Mouse (Mus musculus) spleen, postnatal 10 days (tissue): ENCODE measurements around the gene Tmcc3.

Experiments
- DNase-seq, 2 experiments: peaks; one replicate each; pipeline ENCODE4 v3.0.0; 2021 to 2022; ENCODE audit warnings: low spot score in 2 of 2

Gene Tmcc3

DNA sequence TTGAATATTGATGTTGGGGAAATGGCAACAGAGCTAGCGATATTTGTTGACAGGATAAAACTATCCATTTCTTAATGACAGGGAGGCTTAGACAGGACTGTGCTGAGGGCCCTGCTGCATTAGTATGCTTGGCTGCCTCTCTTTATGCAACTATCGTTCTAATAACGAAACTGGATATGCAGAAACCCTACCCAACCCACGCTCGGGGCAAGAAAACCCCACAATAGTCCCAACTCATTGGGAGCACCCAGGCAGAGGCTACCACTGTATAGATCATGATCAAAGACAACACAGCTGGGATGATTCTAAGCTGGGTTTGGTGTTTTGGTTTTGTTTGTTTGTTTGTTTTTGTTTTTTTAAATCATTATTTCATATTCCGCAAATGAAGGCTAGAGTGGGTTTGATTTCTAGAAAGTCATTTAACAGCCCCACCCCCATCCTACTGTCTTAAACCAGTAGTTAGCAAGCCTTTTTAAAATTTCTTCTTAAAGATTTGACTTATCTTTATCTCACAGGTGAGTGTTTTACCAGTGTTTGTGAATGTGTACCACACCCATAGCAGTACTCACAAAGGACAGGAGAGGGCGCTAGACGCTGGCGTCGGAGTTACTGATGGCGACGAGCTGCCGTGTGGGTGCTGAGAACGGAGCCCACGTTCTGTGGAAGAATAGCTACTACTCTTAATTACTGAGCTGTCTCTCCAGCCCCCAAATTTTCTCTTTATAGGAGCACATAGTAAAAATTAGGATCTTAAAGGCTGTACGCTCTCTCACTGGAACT lies 20.8 kb downstream of the Tmcc3 start:
- DNase-seq: no peak

DNA sequence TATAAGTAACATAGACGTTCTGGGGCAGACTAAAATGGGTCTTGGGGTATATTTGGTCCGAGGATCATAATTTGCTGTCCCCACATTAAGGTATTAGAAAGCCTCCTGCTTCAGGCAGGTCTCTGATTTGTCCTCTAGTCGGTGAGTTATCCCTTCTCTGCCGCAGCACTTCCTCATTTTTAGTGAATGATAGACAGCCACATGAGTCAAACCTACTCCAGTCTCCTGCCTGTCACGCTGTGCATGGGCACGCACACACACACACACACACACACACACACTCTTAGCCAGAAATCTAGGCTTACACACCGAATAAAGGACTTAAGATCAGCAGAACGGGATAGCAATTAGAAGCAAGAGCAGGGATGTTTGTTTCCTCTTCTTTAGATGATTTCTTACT lies 21.6 kb downstream of the Tmcc3 start:
- no peak for DNase-seq

DNA sequence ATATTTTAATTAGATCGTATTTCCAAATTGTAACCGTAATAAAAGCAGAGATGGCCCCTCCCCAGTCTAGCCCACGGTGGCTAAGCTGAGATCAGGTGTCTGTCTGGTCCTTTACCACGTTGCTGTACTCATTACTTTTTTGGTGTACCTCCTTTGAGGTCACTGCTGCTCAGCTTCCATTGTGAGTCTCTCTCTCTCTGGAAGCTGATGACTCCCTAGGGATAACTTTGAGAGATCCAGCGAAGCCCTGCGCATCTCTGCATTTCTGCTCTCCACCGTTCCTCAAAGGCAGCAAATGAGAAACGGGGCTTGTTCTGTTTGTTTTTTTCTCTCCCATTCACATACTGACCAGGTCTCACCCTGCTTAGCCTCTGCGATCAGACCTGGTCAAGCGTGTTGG lies 23.3 kb downstream of the Tmcc3 start:
- DNase-seq: no peak

DNA sequence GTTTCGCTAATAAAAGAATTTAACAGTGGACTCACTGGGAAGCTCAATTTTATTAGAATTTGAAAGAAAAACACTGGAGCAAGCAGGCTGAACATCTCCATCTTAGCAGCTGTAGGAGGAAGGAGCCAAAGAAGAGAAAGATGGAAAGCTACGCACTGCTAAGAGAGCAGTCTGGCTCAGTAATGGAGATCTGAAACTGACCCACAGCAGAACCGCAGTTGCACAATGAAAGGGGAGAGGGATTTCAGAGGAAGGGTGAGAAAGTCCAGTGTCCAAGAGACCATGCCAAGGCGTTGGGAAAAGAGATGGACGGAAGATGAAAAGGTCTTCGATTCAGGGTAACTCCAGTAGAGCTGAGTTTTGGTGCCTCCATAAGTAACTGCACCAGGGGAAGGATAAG lies 24.3 kb downstream of the Tmcc3 start:
- DNase-seq: no peak

DNA sequence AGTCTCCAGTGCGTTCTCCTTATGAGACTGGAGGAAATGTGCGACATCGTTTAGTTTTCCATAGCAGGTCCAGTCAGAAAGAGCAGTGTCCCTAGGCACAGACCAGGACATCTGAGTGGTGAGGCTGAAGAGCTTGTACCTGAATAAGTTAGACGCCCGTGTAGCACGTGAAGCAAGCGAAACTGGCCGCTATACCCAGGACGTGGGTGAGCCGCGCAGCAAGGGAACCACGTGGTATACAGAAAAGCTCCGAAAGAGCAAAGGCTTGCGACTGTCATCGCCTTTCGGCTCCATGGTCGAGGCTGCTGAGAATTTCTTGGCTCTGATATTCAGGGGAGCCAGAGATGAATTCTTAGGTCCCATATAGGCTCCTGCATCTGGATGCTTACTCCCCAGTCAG lies 29.8 kb downstream of the Tmcc3 start:
- DNase-seq: no peak

DNA sequence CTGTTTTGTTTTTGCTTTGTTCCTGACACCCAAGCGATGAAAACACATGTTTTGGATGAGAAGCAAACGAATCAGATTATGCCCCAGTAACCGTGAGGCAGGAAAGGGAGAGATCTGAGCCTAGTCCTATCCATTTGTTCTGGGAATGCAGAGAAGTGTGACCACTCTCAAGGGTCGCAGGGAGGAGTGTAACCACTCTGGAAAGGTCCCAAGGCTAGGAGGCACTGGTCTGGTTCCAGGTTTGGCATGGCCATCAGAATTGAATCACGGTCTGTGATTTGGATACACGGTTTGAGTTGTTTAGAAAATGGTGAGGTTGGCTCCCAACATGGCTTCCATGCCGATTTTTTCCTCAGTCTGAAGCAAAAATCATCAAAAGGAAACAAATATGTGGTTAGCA lies 30.5 kb downstream of the Tmcc3 start:
- DNase-seq: no peak

DNA sequence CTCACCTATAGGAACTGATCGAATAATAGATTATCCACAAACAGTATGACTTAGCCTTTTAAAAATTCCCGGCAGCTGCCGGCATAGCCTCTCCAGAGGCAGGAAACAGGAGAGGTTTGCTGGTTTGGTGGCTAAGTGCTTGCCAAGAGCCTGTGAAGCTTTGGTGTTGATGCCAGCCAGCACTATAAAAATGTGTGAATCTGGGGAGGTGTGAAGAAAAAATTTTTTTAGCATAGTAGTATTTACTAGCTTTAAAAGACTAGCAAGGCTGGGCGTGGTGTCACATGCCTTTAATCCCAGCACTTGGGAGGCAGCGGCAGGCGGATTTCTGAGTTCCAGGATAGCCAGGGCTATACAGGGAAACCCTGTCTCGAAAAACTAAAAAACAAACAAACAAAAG lies 31.8 kb downstream of the Tmcc3 start:
- DNase-seq: no peak

DNA sequence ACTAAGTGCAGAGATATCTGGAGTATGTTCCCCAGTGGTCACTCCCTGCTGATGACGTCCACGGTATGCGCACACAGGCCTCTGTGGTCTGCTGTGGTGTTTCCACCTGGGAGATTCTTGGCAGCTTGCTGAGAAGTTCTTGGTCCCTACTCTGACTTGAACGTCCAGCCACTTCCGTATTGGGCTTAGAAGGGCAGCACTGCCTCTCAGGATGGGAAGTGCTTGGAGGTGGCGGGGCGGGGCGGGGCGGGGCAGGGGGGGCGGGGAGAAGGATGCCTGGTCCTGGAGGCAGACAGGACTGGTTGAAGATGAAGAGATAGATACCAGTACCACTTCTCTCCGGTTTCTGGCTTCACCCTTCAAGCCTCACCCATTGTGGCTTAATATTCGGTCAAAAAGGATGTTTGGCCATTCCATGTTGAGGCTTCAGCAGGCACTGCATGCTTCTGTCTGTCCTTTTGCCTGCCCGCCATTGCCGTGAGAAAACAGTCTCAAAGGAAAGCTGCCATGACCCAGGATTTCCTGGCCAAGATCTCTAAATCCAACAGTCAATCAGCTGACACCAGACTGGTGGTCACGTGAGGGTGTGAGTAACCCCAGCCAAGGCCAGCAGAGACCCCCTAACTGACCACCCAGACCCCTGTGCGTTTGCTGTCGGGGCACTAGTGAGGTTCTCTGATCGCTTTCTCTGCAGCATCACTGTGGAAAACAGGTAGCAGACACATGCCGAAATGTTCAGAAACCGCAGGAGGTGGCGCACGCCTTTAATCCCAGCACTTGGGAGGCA lies 33.1 kb downstream of the Tmcc3 start:
- DNase-seq: no peak

DNA sequence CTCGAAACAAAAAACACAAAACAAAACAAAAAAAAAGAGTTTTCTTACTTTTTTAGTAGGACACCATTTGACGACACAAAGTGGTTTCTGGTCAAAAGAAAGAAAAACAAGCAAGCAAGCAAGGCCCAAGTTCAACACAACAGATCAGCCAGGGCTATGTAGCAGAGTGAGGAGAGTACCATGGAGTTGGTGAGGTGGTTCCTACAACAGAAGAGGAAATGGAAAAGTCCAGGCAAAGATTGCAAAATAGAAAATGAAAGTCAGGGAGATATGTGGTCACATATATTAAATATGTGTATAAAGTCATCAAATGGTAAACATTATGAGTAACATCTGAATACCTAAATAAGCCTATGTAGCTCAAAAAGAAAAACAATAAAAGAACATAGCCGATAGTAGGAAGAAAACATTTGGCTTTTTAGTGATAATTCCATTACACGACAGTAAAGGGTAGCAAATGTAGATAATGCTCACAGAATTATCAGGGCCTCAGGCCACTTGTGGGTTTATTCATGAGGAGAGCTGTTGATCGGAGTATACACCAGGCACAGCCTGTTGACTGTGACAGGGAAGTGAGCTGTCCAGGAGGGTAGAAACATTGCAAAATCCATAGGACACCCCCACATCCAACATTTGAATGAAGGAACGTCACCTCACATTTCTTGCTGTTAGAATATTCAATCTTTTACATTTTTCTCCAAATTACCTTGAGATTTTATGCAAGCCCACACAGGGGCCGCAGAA lies 33.9 kb downstream of the Tmcc3 start:
- DNase-seq: no peak

DNA sequence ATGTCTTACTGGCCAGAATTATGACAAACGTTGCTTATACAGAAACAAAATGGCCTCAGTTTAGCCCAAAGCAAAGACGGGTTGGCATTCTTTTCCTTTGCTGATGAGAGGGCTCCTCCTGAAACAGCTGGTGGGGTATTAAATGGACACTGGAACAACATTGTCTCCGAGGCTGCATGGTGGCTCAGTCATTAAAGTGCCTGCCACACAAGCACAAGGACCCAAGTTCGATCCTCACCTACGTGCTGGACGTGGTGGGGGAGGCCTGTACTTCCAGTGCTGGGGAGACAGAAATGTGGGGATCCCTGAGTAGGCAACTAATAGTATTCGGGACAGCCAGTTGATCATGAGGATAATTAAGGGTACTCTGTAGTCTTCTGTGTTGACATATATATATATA lies 34.8 kb downstream of the Tmcc3 start:
- DNase-seq: no peak

DNA sequence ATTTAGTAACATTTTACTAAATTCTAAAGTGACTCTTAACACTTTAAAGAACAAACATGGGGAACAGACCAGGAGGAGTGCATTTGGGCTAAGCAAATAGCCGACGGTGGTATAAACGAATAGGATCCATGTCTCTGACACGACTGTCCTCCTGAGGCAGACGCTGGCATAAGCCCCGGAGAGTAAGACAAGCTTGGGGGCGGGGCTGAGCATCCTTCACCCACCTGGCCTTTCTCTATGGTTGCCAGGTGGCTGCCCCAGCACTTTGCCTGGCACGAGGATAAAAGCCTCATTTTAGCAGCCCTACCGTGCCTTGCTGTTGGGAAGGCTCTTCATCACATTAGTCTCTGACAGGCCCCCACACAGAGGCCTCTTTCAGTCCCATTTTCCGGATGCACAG lies 35.5 kb downstream of the Tmcc3 start:
- DNase-seq: no peak

DNA sequence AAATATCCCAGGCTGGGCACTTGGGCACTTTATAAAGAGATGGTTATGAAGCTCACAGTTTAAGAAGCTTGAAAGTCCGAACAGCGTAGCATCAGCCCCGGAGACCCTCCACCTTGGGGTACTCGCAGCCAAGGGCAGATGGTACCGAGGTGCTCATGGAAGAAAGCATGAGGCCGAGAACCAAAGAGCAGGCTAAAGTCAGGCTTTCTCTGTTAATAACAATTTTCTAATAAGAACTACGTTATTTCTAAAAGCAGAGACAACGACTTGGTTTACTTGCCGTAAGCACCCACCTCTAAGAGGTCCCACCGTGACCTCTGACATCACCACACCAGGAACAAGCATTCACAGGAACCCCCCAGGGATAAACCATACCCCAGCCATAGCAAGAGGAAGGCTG lies 36.2 kb downstream of the Tmcc3 start:
- DNase-seq: no peak

DNA sequence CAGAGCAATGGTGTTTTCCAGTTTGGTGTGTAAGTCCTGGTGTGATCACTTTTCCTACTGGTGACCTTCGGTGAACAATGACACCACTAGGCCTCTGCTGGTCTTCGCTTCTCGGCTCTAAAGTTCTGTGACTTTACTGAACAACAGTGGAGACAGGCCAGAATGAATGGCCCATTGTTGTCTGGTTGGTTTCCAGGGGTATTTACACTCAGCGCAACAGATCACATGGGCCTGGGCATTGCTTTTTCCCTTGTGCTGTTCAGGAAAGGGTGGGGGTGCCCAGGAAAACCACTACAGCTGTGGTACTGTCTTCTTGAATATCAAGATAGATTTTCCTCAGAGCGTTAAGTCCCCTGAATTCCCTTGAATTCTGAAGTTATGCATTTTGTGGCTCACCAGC lies 38.5 kb downstream of the Tmcc3 start:
- DNase-seq: no peak

DNA sequence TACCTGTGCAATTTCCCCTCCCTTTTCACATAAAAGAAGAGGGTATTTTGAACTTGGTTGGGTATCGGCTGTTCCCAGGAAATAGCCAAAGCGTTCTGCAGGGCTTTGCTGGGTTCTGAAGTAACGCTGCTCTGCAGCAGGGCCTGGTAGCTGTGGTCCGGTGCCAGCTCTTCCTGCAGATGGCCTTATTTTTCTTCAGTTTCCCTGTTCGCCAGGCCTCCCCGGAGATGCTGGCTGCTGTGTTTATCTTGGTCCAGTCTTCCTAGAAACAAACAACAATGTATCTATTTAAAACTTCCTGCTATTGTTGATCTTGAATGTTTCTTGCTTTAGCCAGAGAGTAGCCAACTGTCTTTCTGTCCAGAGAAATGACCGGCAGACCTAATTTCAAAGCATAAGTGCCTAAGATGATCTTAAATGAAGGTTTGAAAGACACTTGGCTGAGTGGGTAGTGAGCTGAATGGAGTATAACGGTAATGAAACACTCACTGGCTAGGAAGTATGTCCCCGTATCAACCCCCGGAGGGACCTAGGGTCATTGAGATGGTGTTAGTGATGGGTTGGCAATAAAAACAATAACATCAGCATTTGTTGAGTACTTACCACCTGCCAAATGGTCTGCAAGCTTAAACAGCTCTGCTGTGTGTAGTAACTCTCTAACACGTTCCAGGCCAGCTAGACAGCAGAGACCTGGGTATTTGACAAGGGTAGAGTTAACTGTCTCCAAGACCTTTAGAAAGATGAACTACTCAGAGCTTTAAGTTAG lies 39.3 kb downstream of the Tmcc3 start:
- DNase-seq: no peak

DNA sequence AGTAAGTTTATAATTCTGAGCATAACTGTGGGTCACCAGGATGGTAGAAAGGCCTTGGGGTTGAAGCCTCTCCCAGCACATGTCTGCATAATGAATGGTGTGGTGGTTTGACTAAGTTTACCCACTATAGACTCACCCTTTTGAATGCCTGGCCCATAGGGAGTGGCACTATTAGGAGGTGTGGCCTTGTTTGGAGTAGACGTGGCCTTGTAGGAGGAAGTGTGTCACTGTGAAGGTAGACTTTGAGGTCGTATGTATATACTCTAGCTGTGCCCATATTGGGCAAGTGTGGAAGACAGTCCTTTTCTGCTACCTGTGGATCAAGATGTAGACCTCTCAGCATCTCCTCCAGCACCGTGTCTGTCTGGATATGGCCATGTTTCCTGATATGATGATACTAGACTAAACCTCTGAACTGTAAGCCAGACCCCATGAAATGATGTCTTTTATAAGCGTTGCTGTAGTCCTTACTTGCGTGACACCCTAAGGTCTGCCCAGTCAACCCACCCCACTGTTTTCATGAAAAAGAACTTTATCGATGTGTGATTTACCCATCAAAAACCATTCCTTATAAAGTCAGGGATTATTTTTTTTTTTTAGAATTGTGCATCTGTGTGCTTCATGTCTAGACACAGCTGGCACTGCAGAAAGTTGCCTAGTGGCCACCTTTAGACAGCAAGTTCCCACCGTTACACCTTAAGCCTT lies 40.6 kb downstream of the Tmcc3 start:
- no peak for DNase-seq

DNA sequence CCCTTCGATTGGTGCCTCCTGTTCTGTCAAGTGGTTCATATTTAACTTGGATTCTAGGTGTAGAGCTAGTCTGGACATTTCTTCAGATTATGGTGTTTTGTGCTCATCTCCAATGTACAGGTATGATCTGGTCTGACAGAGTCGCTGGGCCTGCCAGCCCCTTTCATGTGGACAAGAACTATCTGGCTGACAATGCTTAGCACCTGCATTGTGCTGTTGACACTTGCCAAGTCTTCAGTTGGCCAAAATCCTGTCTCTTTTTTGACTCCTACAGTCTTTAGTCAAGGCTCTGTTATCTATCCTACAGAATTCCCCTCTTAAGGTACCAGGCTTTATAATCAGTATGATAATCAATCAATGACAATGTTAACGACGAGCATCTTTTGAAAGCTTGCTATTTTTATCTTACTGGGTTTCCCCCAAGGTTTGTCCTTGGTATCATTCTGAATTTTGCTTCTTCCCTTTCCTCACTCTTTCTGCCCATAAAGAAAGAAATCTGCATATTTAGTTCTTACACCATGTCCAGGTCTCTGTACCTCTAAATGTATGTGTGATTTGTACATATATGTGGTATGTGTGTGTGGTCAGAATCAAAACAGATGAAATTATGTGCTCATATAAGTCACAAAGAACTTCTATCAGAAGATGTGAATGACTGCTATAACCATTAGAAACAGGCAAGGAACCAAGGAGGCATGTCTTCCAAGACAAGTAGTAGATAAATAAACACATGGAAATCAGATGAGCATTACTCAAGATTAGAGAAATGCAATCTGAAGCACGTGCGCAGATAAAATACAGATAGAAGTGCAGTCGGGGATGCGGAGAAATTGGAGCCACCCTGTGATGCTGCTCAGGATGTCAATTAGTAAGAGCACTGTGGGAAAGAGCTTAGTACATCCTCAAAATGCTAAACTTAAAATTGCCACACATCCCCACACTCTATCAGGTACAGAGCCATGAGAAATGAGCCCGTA lies 41.4 kb downstream of the Tmcc3 start:
- no peak for DNase-seq

DNA sequence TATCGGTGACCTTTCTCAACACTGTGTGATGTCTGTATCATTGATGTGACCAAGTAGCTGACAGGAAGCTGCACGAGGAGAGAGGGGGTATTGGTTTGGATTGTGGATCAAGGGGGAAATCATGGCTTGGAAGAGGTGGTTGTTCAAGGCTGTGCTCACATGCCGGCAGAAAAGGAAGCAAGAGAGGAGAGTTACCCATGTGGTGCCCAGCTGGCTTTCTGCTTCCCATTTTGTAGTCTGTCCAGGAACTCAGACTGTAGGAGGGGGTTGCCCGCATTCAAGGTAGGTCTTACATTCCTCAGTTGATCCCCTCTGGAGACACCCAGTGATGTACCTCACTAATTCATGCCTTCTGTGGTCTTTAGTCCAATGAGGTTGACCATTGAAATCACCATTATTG lies 42.3 kb downstream of the Tmcc3 start:
- no peak for DNase-seq

DNA sequence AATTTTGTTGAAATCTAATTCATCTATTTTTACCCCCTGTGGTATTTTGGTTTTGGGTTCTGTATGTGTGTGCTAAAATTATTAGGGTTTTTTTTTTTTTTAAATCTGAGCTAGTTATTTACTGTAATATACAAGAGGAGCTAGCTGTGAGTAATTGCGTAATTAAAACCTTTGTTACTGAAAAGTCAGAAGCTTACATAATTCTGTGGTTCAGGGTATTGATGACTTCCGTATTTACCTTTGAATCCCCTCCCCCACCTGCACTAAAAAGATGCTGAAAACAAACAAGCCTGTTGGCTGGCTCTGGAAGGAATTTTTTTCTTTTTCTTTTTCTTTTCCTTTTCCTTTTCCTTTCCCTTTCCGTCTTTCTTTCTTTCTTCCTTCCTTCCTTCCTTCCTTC lies 42.7 kb downstream of the Tmcc3 start:
- no peak for DNase-seq

DNA sequence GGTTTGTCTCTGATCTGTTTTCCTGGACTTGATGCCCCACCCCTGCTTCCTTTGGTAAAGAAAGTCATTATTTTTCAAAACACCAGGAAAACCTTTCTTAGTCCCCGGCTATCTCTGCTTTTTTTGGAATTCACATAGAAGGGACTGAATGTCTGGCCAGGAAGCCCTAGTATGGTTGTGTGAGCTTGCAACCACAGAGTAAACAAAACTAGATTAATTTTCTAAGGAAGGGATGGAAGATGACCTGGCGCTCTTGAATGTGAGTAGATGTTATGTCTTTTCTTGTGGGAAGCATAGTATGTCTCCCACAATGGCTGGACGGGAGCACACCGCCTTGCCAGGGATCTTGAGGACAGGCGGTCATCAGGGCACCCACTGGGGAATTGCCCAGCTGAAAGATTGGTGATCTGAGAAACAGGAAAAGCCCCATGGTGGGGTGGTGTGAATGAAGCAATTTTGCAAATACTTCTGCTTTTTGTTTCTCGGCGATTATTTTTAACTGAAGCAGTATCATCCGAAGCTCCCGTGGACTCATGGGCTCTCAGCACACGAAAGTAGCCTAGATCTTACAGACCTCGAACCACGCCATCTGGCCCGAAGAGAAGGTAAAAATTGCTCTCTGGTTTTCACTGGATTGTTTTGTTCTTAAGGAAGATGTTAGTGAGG lies 44.9 kb downstream of the Tmcc3 start:
- DNase-seq: peak in 1 of 2 experiments; percentile 30

DNA sequence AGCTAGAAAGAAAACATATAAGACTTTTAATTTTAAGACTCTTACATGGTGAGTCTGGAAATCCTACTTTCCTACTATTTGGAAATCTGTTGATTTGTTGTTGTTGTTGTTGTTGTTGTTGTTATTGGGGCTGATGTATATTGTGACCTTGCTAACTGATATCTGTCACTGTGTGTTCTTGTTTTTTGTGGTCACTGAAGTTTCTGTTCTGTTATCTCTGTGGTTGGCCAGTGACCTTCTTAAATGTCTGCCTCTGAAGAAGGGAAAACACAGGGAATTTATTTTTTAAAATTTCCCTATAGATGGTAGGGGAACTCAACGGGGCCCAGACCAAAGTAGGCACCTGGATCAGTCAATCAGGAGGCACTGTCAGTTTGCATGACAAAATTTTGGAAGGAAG lies 48.9 kb downstream of the Tmcc3 start:
- DNase-seq: no peak
